Mouse (Mus musculus) retina, postnatal 1 day (tissue): ENCODE measurements around the gene Chn1.
A peak's percentile ranks its signal among the peaks of the same experiment; 100 is the strongest.

ENCODE experiments used
- DNase-seq: peaks from one replicate; pipeline ENCODE4 v3.0.0-alpha.2; 2012

The Chn1 gene

GRCm38 (mm10) chr2:73745647-73746374 is 29.3 kb downstream of the Chn1 start:
- no peak for DNase-seq

DNA sequence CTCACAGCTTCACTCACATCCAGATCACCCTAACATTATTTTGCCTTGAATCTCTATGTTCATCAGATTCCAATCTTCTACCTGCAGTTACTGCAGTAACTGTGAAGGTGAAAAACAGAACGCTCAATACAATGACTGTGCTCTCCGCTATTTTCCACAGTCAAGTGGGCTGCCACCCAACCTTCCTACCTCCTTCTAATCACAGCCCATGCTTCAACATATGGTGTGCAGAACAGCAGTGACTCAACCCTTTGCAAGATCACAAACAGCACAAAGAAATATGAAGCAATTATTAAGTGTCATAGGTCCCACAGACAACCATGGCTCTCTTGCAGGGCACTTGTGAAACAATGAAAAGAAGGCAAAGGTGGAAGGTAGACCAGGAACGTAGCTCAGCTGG is 33.9 kb downstream of the Chn1 start:
- DNase-seq = no peak

- no peak for DNase-seq
These were observed 47.3 kb downstream of the Chn1 start for GRCm38 (mm10) chr2:73727868-73728267.

GRCm38 (mm10) chr2:73724934-73725333 is 50.2 kb downstream of the Chn1 start:
- DNase-seq = no peak

DNA sequence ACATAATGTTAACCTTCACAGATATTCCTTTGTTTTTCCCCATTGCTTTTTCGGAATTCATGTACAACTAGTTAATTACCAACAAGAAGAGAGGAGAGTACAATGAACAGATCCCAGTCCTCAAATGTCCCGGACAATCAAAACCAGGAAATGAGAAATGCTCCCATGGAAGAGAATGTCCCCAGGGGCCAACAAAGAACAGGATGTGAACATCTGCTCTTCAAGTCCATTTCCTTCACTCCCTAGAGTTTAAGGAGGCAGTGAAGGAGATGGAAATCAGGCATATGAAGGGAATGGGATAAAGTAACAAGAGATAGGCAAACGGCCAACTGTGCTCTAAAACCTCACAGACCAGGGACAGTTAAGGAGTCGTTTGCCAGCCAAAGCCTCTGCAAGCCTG is 53.3 kb downstream of the Chn1 start:
- DNase-seq = peak; percentile 37

DNA sequence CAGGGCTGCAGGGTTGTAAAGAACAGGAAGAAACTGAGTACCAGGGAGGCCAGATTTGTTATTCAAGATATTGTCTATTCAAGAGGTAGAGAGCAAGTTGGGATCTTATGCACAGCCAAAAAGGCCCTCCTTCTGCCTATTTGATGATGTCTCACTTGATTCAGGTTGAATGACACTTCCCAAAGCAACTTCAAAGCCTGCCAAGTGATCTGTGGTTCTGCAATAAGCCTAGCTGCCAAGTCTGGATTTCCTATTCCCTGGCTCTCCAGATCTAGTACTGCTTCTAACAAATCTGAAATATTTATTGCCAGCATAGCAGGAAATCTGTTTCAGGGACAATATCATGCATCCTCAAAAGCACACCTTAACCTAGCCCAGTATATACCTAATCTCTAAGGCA is 62.7 kb downstream of the Chn1 start:
- DNase-seq = no peak

DNA sequence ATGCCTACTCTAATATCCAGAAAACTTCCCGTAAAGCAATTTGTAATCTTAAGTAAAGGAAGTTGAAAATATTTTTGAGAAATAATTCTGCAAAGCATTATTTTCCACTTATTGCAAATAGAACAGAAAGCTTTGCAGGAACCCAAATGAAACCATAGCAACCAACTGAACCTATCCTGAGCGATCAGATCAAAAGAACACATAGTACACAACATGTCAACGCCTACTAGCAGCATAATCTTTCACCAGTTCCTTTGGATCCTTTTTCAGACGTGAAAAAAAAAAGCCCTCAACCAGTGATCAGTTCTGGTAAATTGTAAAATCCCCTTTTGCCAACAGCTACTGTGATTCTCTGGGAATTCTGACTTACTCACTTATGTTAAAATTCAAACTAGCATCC is 82.1 kb downstream of the Chn1 start:
- no peak for DNase-seq

DNA sequence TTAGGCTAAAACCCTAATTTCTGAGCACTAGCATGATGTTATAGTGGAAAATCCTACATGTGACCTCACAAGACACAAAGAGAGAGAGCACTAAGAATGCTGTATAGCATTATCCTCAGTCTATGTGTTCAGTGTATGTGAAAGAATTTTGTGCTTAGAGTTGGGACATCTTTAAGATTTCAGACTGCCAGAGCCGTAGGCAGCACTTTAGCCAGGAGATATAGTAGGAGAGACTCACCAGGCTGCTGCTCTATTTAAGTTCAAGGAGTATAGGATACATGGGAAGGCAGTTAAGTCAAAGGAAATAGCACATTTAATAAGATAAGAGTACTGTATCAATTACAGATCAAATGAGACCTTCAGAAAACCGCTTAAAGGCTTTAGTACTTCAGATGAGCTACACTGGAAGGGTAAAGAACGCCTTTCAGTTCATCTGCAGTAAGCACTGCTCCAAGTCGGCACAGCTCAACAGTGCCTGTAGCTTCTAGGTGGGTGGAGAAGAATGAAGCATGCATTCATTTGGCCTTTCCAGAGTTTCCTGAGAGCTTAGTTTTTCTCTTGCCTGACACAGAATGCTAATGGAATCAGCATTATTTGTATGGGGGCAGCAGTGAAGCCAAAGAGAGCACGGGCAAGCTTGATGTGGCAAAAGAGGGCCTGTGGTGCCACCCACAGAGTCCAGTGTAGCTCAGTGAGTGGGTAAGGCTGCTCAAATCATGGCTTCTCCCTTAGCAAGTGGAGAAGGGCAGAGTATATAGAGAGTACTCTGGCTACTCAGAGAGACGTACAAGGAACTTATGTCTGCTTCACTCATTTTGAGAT is 84.2 kb downstream of the Chn1 start:
- DNase-seq = no peak

DNA sequence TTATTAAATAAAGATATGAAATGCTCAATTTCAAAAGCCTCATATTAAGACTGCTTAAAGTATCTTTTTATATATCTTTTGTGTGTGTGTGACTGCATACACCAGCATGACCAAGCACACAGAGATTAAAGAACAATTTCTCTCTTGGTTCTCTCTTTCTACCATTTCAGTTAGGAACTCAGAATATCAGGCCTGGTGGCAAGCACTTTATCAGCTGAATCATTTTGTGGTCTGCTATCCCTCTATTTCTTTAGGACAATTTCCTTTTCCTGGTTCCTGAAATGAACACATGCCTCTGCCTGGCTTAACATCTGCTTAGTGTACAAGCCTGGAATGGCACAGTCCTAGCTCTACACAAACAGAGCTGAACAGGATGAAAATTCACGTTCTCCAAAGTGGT is 92.6 kb downstream of the Chn1 start:
- no peak for DNase-seq

DNA sequence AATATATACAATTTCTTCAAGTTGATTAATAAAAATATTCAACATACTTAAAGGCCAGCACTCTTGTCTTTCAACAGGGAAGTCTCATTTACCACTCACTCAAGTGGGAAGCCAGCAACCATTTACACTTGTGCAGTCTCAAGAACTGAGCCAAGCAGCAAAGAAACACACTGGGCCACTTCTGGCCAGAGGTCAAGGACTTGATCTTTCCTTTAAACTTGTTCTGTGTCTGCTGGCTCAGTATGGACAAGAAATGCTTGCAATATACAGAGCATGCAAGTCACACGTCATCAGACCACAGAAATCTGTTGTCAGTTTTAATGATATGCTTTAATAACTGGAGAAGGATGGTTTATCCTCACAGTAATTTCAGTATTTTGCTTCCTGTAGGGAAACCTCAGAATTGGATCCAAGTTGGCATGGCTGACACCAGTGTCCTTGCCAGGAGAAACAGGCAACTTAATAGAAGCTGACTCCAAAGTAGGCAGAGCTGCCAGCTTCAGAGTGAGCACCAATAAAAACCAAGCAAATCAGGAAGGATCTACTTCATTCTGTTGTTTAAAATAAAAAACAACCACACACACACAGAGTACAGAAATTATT is 94.6 kb downstream of the Chn1 start:
- no peak for DNase-seq

GRCm38 (mm10) chr2:73668608-73669007 is 106.5 kb downstream of the Chn1 start:
- DNase-seq = no peak

DNA sequence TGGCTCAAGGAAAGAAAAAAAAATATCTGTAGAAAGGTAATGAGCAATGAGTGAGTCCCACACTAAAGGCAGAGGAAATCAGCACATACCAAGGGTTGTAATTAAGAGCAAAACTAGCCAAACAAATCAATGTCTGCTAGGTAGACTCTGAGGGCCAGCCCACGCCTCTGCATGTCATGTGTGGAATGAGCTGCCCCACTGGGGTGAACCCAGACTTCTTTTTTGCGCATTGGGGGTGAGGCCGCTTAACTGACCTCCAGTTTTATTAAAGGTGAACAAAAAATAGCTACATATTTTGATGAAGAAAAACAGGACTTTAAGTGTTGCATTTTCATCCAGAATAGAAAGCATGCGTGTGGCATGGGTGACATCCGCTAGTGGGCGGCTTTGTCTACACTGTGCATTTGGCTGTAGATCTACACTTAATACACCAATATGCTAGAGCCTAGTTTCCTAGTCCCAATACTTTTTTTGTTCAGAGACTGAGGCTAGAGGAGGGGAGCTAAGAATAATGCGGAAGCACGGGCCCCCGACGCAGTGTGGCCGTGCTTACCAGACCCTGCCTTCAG is 114.5 kb downstream of the Chn1 start:
- no peak for DNase-seq

DNA sequence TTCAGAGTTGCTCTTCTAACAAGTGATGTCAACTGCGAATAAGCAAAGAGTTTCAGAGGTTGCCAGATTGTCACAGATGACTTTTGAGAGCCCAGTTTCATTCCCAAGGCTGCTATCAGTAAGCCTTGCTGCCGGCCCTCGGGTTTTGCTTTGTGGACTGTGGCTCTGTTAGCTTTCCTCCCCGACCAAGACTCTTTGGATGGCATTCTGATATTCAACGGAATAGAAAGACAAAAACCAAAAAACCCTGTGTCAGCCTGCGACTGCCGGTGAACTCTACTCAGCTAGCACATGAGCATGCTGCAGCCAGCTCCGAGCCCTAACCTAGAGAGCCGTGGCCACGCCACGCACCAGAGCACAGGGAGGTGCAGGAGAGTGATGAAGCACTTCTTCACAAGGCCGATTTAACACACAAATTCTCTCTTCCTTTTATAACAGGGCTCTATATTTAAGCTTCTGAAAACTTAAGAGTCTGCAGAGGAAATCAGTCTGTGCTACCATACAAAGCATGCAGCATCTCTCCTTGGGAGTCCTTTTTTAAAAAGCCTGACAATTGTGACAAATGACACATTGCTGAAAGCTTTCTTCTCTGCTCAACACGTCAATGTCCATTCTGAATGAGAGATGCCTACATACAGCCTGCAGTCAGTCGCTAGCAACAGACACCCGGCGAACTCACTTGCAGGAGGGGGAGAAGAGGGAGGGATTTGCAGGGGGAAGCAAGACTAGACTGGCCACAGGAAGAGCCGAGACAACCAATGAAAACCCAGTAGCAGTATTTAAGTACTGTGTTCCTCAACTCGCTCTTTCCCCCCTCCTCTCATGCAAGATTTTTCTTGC is 115.2 kb downstream of the Chn1 start:
- DNase-seq = peak; percentile 74

GRCm38 (mm10) chr2:73659041-73659440 is 116.1 kb downstream of the Chn1 start:
- peak; percentile 72 for DNase-seq

- DNase-seq = no peak
These were observed 117.2 kb downstream of the Chn1 start for GRCm38 (mm10) chr2:73657961-73658360.

DNA sequence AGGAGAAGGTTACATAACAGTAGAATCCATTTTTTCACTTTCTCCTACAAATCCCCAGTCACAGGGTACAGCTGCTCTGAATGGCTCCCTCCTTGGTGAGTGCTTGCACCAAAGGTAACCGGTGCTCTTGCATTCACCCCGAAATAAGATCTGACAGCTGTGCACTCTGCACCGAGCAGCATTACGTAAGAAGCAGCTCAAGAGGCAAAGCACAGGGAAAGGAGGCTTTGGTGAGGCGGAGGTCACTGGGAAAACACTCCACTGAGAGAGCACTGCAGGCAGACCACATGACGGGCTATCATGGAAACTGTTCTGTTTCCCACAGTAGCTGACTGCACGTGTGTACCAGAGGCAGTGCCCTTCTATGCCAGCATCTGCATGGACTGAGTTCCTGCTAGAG is 118.0 kb downstream of the Chn1 start:
- peak; percentile 67 for DNase-seq

DNA sequence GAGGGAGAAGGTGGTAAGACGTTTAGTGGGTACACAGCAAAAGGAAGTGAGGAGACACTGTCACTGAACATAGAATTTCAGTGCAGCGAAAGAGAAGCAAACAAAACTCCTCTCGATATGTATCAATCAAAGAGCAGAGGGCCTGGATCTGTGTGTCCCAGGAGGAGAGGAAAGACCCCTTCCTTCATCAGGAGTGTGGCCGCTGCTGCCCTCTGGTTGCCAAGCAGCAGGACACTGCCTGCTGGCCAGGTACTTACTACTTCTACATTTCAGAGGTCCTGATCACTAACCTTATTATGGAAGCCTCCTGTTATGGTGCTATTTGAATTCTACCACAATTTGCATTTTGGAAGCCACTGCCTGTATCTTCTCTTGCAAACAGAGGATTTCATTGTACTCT is 119.5 kb downstream of the Chn1 start:
- DNase-seq = no peak

- no peak for DNase-seq
These were observed 120.3 kb downstream of the Chn1 start for GRCm38 (mm10) chr2:73654892-73655243.

DNA sequence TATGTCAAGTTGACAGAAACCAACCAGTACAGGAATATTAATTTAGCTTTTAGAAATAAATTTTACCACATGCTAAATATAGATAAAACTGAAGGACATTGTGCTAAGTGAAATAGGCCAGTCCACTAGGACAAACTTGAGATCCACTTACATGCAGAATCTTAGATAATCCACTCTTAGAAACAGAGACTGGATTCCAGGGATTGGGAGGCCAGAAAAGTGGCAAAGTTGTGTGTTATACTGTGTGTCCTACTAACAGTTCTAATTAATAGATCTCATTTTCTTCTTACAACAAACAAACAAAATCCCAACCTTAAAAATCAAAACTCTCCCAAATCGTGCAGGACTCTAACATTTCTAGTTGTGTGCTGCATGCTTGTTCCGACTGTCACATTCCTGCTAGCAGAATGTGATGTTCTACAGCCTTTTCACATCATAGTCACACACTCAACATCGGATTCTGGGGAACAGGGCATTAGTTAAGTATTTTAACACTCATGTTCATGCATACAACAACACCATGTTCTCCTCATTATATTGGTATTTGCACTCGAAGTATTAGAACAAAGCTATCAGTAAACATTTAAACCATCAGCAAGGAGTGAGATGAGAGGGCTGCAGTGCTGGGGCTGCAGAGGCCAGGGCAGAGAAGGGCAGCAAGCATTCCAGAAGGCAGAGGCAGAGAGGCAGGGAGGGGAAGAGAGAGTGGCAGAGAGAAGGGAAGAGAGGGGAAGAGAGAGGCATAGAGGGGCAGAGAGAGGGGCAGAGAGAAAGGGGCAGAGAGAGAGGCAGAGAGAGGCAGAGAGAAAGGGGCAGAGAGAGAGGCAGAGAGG is 120.9 kb downstream of the Chn1 start:
- no peak for DNase-seq

- no peak for DNase-seq
These were observed 137.5 kb downstream of the Chn1 start for GRCm38 (mm10) chr2:73637688-73638087.

- no peak for DNase-seq
These were observed 138.8 kb downstream of the Chn1 start for GRCm38 (mm10) chr2:73636387-73636786.

DNA sequence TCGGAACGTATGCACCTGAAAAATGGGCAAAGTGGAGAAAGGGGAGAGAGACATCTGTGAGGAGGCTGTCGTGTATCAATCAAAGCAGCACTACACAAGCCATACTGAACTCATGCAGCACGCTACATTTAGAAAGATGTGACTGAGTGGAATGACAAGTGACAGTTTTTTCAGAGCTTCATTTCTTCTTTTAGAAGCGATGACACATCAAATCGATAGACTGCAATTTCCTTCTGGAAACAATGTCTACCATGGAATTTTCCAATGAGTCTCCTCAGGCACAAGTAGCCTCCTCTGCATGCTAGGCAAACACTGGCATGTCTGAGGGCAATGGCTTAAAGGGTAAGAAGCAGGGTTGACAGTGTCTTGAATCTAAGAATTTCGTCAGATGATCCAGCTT is 143.3 kb downstream of the Chn1 start:
- no peak for DNase-seq
